Mouse (Mus musculus): Measurements from ENCODE around the gene Zscan26. TPM values are rescaled to one million over a fixed set of nuclear protein-coding genes. Genes with fewer than 3 reads are reported as not detected.
"Not testable (repeated sequence)": the region's sequence is repeated elsewhere in the genome, so short reads cannot be mapped to it uniquely, and the experiment has no call there.

Zscan26 gene
- polyA plus RNA-seq, 1 experiment from 2014 or later, result 23.6 TPM

DNA sequence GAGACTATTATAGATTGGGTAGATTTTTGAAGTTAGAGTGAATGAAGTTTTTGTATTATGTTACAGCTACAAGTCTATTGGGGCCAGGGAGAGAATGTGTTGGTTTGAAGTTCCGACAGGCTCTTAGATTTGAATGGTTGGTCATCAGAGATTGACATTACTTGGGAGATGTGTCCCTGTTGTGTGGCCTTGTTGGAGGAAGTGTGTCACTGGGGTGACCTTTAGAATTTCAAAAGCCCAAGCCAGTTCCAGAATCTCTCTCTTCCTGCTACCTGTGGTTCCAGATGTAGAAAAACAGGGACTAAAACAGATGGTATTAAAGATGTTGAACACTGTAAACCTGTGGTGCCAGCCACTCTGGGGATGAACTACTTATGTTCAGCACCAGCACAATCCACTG lies 25.9 kb downstream of the Zscan26 start:
- no peak for DNase-seq (ENCODE audit: low spot score)

DNA sequence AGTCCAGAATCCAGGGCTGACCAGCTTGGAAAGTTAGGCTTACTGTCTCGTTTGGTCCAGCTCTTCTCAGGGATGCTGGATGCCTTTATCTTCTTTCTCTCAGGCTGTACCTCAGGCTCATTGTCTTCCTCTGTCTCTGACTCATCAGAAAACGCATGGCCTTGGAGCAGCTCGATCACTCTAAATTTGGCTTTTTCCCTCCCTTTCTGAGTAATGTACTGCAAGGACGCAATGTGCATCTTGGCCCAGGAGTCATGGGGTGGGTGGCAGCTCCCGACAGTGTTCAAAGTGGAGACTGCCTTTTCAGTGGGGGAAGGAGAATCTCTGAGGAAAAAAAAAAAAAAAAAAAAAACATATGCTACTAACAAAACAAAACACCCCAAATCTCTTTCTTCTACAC lies 30.2 kb downstream of the Zscan26 start:
- DNase-seq (ENCODE audit: low spot score), result no peak

DNA sequence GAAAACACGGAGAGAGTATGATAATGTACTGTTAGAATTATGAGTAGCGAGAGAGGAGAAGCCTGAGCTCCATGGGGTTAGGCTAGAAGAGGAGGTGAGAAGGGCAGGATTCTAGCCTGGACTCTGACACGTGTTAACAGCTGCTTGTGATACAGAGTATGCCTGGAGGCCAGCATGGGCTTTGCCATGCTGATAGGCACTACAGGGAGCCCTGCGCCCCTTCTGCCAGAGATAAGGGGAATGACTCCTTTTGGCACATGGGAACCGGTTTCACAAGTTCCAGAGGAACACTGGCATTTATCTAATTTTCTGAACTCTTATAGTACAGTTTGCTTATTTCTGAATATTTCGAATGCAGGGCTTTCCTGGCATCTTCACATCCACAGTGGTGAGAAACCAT lies 34.7 kb downstream of the Zscan26 start:
- no peak for DNase-seq (ENCODE audit: low spot score)

DNA sequence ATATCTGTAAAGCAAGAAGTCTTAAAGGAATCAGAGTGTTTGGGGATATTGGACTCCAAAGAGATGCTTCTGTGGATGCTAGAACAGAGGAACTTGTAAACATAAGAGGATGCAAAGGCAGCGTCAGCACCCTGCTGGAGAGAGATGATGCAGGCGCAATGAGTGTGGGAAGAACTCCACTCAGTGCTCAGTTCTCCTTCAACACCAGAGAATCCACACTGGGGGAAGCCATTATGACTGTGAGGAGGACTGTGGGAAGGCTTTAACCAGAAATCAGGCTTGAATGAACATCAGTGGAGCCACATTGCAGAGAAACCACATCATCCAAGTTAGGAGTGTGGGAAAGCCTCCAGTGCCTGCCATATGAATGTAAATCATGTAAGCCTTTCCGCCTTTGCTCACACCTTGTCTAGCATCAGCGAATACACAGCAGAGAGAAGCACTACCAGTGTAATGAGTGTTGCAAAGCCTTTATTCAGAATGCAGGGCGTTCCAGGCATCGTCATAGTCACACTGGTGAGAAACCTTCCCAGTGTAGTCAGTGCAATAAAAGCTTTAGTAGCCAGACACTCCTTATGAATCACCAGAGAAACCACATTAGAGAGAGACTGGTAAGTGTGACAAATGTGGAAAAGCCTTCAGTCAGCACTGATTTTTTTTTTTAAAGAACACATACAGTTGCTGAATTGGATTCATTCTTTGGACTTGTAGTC lies 36.1 kb downstream of the Zscan26 start:
- DNase-seq (ENCODE audit: low spot score), result no peak

DNA sequence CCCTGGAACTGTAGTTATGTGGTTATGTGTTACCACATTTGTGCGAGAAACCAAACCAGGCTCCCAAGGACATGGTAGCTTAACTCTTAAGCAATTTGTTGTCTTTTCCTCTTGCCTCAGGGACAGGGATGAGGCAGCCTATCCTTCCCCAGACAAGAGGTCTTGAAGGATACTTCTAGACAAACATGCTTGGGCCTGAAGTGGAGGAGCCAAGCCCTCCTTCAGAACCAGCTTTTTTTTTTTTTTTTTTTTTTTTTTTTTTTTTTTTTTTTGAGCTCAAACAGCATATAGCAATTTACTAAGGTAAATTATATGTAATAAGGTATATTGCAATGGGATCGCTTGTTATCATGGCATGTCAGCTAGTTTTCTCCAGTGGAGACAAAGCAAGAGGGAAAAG lies 37.8 kb downstream of the Zscan26 start:
- no peak for DNase-seq (ENCODE audit: low spot score)

DNA sequence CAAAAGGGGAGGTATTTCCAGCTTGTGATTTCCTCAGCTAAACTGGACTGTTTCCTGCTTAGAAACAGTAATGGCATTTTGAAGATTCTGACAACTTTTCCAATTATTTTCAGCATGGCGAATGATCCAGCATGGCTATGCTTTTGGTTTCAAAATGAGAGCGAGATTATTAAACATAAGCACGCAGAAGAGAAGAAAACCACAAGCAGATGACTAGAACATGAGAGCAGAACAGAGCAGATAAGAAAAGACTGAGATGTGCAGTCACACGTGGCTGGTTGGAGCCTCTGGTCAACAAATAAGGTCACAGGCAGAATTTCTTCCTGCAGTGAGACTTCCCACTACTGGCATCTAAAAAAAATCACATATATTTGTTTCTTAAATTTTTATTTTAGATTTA lies 38.3 kb downstream of the Zscan26 start:
- no peak for DNase-seq (ENCODE audit: low spot score)

DNA sequence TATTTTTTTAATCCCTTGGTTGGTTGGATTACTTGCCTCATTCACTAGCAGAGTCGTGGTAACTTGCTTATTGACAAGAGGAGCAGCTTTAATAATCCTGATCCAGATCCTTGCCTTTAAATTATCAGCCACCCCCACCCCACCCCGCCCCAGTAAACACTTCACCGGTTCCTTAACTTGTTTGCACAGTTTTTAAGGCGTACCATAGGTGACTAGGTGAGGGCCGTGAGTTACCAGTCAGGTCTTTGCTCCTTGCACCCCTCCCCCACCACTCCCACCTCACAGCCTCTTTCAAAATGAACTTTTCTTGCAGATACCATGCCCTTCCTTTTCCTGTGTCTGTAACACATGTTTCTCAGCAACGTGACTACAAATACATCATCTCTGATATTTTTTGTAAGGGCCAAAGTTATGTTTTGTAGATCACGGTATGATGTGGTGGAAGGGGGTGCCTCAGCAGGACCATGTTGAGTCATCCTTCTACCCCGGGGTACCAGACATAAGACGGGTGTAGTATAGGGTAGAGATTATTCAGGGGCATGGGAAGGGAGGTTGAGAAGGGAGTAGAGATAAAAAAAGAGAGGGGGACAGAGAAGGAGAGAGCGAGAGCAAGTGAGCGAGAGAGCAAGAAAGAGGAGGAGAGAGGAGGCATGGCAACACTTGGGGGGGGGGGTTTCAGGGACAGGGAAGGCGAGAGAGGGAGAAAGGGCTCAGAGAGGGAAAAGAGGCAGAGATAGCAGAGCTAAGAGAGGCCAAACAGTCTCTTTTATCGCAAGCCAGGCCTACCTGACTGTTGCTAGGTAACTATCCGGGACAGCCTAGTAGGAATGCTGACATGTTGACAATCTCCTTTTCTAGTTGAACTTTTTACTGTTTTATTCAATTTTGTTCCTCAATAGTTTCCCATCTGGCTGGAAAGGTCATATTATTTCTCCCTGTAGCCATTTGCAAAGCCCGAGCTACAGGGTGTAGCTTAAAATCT lies 39.0 kb downstream of the Zscan26 start:
- DNase-seq (ENCODE audit: low spot score), result no peak

DNA sequence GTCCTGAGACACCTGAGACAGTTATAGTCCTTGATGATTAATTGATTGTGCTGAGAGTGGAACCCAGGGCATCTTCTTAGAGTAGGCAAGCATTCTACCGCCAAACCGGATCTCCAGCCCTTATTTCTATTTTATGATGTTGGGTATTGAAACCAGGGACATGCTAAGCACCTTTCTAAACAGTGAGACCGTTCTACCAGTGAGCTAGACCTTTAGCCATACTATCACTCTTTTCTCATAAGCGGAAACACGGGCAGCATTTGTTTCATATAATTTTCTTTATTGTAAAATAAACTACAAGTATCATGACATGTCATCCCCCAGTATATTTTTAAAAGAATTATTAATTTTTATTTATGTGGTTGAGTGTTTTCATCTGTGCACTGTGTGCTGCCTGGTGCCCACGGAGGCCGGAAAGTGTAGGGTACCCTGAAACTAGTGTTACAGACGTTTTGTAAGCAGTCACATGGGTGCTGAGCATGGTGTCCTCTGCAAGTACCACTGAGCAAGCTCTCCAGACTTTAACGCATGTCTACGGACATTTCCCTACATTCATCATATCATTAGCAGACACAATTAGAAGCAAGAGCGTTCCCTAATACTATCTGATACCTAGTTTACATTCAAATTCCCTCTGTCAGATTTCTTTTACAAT lies 44.6 kb downstream of the Zscan26 start:
- no peak for DNase-seq (ENCODE audit: low spot score)

DNA sequence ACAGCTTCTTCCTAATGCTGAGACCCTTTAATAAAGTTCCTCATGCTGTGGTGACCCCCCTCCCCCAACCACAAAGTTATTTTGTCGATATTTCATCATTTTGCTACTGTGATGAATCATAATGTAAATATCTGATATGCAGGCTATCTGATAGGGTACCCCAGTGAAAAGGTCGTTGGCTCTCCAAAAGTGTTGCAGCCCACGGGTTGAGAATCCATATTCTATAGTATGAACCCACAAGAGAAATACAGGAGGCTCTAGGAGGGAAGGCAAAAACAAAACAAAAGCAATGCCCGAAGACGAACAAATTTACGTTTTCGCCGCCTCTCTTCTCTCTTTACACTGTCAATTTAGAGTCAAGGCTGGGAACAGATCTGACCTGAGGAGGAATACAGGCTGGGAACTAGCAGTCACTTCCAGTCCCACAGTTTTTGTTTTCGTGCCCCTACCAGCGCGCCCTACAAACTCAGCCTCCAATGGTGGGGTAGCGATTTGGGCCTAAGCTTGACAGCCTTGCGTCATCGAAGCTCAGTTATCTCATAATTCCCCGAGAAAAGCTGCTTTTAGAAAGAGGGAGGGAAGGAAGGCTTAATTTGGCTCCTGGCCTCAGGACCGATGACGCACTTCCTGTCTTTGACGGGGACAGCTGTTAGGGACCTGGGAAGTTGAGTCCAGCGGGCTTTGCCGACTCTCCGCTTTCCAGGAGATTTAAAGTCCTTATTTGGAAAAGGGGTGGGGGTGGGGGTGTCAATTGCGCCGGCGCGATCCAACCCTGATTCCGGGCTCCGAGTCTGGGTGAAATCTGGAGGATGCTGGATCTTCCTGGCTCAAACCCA lies 45.3 kb downstream of the Zscan26 start:
- DNase-seq (ENCODE audit: low spot score), result peak; percentile 51

DNA sequence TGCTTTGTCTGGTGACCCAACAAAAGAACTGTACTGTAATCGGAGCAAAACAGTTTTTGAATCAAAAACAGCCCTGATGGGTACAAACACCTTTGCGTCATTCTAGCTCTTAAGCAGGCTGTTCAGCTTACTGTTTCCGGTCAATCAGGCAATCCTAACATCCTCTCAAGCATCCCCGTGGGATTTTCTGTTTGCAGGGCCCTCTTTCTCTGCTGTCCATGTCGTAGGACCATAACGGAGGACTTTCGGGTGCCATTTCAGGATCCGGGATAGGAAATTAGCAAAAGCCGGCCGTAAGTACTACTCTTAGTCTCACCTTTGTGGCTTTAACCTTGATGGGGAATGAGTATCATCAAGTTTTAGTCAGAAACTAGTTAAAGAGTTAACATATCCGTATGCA lies 46.2 kb downstream of the Zscan26 start:
- no peak for DNase-seq (ENCODE audit: low spot score)

DNA sequence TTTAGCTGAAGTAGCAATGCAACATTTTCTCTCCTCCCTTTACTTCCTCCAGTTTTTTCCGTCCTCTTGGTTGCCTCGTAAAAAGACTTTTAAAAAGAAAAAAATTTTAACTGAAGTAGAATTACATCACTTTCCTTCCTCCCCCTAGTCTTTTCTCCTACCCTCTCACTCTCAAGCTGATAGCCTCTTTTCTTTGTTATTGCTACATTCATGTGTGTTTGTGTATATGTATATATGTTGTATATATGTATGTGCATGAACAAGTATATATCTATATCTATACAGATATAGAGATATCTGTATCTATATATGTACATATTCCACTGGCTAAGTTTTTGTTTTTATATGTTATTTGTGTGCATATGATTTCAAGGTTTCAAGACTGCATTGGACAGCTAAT lies 50.7 kb downstream of the Zscan26 start:
- no peak for DNase-seq (ENCODE audit: low spot score)

DNA sequence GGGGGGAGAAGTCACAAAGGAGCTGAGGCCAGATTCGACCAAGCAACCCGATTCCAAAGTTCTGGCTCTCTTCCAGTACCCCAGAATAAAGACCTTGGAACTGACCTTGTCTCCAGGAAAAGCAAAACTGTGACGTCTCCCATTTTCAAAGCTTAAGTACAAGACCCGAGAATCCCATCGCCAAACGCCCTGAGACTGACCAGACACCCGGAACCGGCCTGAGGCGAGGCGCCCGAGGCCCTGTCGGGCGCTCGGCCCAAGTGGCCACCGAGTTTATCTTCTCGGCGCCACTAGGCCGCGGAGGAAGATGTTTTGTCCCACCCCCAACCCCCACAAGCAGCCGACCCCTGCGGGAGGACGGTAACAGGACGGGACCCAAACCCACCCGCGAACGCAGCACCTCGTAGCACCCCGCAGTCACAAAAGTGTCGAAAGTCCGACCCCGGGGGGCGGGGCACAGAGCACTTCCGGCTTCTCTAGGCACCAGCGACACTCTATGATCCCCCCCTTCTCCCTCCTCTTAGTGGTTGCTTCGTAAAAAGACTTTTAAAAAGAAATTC lies 51.2 kb downstream of the Zscan26 start, which contains the start of gene Zkscan3:
TSS of gene Zkscan3 (minus strand) at position 469 of the 560 bp plus-strand sequence.
- DNase-seq (ENCODE audit: low spot score), result peak; percentile 90

DNA sequence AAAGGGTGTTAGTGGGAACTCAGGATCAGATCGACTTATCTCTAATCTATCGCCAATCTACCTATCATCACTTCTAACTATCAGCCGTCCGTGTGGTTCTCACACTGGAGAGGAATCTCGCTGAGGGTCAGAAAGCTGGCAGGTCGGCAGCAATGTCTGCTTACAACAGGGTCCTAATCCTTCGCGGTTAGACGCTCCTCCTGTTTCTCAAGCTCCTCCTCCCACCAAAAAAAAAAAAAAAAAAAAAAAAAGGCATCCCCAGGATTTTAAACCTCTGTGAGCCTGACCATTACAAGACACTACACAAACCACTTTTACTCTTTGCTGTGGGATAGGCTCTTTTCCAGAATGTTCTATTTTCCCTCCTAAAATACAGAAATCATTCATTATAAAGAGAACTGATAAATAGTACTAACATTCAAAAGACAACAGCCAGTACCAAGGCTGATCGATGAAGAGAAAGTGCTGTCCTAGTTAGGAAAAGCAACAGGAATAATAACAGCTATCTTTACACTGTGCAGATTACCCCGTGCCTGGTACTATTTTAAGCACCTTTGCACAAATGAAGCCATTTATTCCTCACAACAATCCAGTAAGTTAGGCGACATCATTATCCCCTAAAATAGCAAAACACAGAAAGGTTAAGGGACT lies 51.8 kb downstream of the Zscan26 start:
- DNase-seq (ENCODE audit: low spot score), result no peak

DNA sequence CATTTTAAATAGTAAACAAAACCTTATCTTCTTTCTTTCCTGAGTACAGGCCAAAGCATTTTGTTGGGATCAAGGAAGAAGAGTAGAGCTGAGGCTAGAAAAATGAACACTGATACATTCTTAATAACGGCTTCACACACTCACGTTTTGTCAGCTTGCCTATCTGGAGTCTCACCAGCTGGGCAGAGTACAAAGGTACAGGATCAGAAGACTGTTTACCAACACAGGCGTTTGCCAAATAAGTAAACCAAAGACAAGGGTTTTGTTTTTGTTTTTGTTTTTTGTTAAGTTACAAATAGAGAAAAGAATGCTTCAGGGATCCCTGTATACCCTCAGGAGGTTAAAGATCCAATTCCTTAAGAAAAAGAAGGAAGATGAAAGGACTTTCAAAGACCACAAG lies 52.4 kb downstream of the Zscan26 start:
- DNase-seq (ENCODE audit: low spot score), result no peak

DNA sequence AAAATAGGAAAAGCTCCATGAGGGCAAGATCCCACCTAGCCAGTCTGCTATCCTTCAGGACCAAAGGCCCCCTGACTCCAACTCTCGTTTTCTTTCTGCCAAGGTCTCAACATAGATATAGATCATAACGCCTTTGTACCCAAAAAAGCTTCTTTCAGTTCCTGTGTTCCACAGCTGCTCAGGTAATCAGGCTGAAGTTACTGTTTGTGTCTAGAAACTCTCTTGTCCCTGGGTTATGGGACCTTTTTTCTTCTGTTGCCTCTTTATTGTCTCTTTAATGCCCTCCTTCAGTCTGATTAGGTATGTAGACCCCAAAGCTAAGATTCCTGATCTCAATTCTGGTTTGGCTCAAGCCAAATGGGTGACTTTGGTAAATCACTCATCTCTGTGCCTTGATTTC lies 56.0 kb downstream of the Zscan26 start:
- no peak for DNase-seq (ENCODE audit: low spot score)

DNA sequence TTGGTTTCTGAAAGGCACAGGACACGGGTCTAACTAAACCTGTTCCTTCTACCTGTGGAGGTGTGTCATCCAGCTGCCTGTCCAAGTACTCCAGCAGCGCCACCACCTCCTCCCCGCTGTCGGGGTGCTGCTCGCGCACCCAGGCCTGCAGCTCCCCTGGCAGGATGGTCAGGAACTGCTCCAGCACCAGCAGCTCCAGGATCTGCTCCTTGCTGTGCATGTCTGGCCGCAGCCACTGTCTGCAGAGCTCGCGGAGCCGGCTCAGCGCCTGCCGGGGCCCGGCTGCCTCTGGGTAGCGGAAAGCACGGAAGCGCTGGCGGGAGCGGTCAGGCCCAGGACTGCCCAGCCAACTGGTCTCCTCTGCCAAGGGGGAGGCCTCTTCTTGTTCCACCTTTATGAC lies 57.5 kb downstream of the Zscan26 start:
- DNase-seq (ENCODE audit: low spot score), result not testable (repeated sequence)

DNA sequence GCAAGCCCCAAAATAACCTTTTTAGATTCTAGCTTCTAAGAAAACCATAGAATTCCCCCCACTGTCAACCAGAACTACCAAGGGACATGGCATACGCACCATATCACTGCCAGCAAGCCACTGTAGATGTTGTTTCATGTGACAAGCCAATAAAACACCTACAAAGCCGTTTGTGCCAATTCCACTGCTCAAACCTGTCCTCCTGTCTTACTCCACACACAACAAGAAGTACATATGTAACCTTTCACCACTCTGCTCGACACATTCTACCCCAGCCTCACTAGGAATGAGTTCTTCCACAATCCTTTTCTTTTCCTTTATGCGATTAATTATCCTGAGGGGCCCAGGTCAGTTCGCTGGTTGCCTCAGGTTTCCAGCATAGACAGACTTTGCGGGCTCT lies 57.9 kb downstream of the Zscan26 start:
- no peak for DNase-seq (ENCODE audit: low spot score)

DNA sequence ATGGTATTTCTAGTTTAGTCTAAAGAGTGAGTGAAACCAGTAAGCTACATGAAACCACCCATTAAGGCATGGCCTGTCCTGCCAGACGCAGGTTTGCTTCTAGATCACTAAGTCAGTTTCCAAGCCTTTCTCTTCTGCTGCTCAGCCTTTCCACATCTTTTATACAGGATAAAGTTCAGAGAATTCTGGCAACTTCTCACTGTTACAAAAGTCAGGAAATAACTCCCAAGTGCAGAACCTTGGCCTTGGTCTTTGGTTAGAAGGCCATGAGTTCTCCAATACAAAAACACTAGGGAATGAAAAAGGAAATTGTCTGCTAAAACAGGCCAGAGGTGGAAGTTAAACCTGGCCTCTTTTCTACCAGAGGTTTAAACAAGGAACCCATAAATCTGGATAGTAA lies 58.3 kb downstream of the Zscan26 start:
- no peak for DNase-seq (ENCODE audit: low spot score)

Data from thymus, postnatal 0 days (tissue).